Mouse (Mus musculus): Measurements from ENCODE around the gene Otx1.

Otx1 gene

GRCm38 (mm10) chr11:21950094-21950493 lies 52.6 kb downstream of the Otx1 start:
- no peak for DNase-seq (ENCODE audit: low spot score in 2 of 2)

Measured in right cerebral cortex, postnatal 10 days (tissue).